Mouse (Mus musculus) lung, postnatal 0 days (tissue): ENCODE data around the gene Fnip1. TPM values are rescaled to one million over a fixed set of nuclear protein-coding genes. Genes with fewer than 3 reads are reported as not detected.
A peak's percentile ranks its signal among the peaks of the same experiment; 100 is the strongest.

ENCODE experiments used
- ATAC-seq: fragments of 200-750 bp; cut with Nextera tagmentation; 2 replicates; pipeline ENCODE4 v1.8.0; 2017; ENCODE audit warnings: moderate library complexity
- DNase-seq: peaks from one replicate; pipeline ENCODE4 v3.0.0-alpha.2; 2016; ENCODE audit warnings: low spot score
- H3K27ac ChIP-seq: fragments of 300-500 bp; sonication (generic); 2 replicates; pipeline ENCODE4 v1.5.1; 2014; ENCODE audit warnings: antibody characterized with exemption, mild to moderate bottlenecking, low read length, mixed read lengths
- H3K27me3 ChIP-seq: fragments of 300-500 bp; sonication (generic); replicated peaks from 2 replicates; pipeline ENCODE4 v1.6.1; 2014; ENCODE audit warnings: low read length, mixed read lengths; ENCODE audit not compliant: insufficient read depth
- H3K36me3 ChIP-seq: fragments of 300-500 bp; sonication (generic); 2 replicates; pipeline ENCODE4 v1.6.1; 2014; ENCODE audit warnings: low read length, mixed read lengths; ENCODE audit not compliant: insufficient read depth
- H3K4me1 ChIP-seq: fragments of 300-500 bp; sonication (generic); 2 replicates; pipeline ENCODE4 v1.6.1; 2014; ENCODE audit warnings: antibody characterized with exemption, low read depth, low read length, mixed read lengths; ENCODE audit not compliant: insufficient read depth
- H3K4me2 ChIP-seq: fragments of 300-500 bp; sonication (generic); replicated peaks from 2 replicates; pipeline ENCODE4 v1.6.1; 2014; ENCODE audit warnings: low read depth, mild to moderate bottlenecking, low read length, moderate library complexity, mixed read lengths
- H3K4me3 ChIP-seq: fragments of 300-500 bp; sonication (generic); 2 replicates; pipeline ENCODE4 v1.5.1; 2014; ENCODE audit warnings: low read depth, low read length
- H3K9ac ChIP-seq: fragments of 300-500 bp; sonication (generic); replicated peaks from 2 replicates; pipeline ENCODE4 v1.6.1; 2014; ENCODE audit warnings: low read depth, mild to moderate bottlenecking
- H3K9me3 ChIP-seq: fragments of 300-500 bp; sonication (generic); 2 replicates; pipeline ENCODE4 v1.6.1; 2016; ENCODE audit warnings: low read length, mixed read lengths
- CTCF ChIP-seq: IDR thresholded peaks from 2 replicates; pipeline ENCODE4 v1.5.1; 2016; ENCODE audit warnings: antibody characterized with exemption, mild to moderate bottlenecking
- EP300 ChIP-seq: IDR thresholded peaks from 2 replicates; pipeline ENCODE4 v1.6.1; 2016; ENCODE audit warnings: antibody characterized with exemption, mild to moderate bottlenecking, control low read depth
- WGBS: fragments of 180-500 bp; shearing (Covaris S2); extraction: QIAGEN DNeasy Blood & Tissue Kit; methylation state at CpG from one replicate; pipeline ENCODE4 v1.1.7; 2014; 5-methylcytosine and 5-hydroxymethylcytosine counted together
- polyA plus RNA-seq: library from polyadenylated mRNA; unstranded; fragments of >200 nt; fragmentation: Nextera tagmentation; extraction: Ambion mirVana; gene quantifications from 2 replicates; pipeline ENCODE4 v1.2.1, GENCODE M21; 2015

Fnip1 gene
- polyA plus RNA-seq, 1 experiment from 2014 or later = 8.2 TPM

- TF ChIP-seq EP300 (no peak), CTCF (no peak)
- H3K4me1 ChIP-seq = peaks cover 7% of the 10 kb centered on the region; the same call in 1 of the 2 replicates
- no peaks in the 10 kb centered on the region for H3K9me3 ChIP-seq
- H3K9ac ChIP-seq = no peak overlapping the region
- no peaks in the 10 kb centered on the region for H3K27me3 ChIP-seq
- H3K4me3 ChIP-seq = no peak overlapping the region
- ATAC-seq = no peak
- DNase-seq = no peak
- no peaks in the 10 kb centered on the region for H3K36me3 ChIP-seq
- no peak overlapping the region for H3K27ac ChIP-seq
- no peak overlapping the region for H3K4me2 ChIP-seq
Measured at GRCm38 (mm10) chr11:54540328-54540727, 102.3 kb downstream of the Fnip1 start.

DNA sequence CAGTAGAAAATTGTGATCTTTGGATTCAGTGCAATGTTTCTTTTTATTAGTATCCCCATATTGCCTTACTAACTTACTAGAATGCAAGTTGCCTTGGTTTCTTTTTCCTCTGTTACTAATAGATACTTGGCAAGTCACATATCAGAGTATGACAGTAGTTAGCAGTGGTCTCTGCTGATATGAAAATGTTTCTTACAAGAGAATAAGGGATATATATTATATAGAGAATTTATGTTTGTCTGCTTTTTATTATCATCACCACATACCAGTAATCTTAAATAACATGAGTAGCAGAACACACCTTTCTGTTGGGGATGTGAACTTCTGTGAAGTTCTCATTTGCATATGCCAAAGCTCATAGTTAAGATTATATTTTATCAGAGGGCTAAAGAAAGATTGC, 104.4 kb downstream of the Fnip1 start:
- no peak overlapping the region for H3K27ac ChIP-seq
- H3K4me1 ChIP-seq = peaks cover 7% of the 10 kb centered on the region; the same call in 1 of the 2 replicates
- no peaks in the 10 kb centered on the region for H3K9me3 ChIP-seq
- H3K4me3 ChIP-seq = no peak overlapping the region
- DNase-seq (no peak), ATAC-seq (no peak)
- TF ChIP-seq EP300 = no peak
- TF ChIP-seq CTCF = no peak
- H3K9ac ChIP-seq = no peak overlapping the region
- no peaks in the 10 kb centered on the region for H3K36me3 ChIP-seq
- no peaks in the 10 kb centered on the region for H3K27me3 ChIP-seq
- H3K4me2 ChIP-seq = no peak overlapping the region

GRCm38 (mm10) chr11:54554970-54555369, 117.0 kb downstream of the Fnip1 start:
- H3K27ac ChIP-seq = no peak overlapping the region
- no peaks in the 10 kb centered on the region for H3K27me3 ChIP-seq
- TF ChIP-seq EP300 = no peak
- no peak for TF ChIP-seq CTCF
- no peak overlapping the region for H3K4me2 ChIP-seq
- DNase-seq (no peak), ATAC-seq (no peak)
- no peak overlapping the region for H3K4me3 ChIP-seq
- H3K9ac ChIP-seq = no peak overlapping the region
- no peaks in the 10 kb centered on the region for H3K36me3 ChIP-seq
- no peaks in the 10 kb centered on the region for H3K4me1 ChIP-seq
- H3K9me3 ChIP-seq = no peaks in the 10 kb centered on the region
- whole genome bisulfite sequencing = 75% methylated on average over 2 of the region's 2 CpGs

GRCm38 (mm10) chr11:54562761-54563160, 124.8 kb downstream of the Fnip1 start:
- Histone ChIP-seq H3K9ac (no peak overlapping the region), H3K27me3 (no peaks in the 10 kb centered on the region), H3K4me1 (no peaks in the 10 kb centered on the region), H3K4me3 (no peak overlapping the region), H3K27ac (no peak overlapping the region), H3K4me2 (no peak overlapping the region), H3K9me3 (no peaks in the 10 kb centered on the region), H3K36me3 (no peaks in the 10 kb centered on the region)
- DNase-seq (peak; percentile 53), ATAC-seq (no peak)
- 76% methylated on average over 5 of the region's 5 CpGs for WGBS
- TF ChIP-seq EP300 = no peak
- TF ChIP-seq CTCF = peak; percentile 60

Other genes with a start within 250 kb of the Fnip1 start
- 14.7 and 16.9 TPM in 2 replicates for gene Csf2, start 188.5 kb upstream of the Fnip1 start, polyA plus RNA-seq
- not detected in 2 replicates for gene Il3, start 170.9 kb upstream of the Fnip1 start, polyA plus RNA-seq
- 0.12 and 0.14 TPM in 2 replicates for gene Acsl6, start 134.4 kb upstream of the Fnip1 start, polyA plus RNA-seq
- gene Meikin, start 67.5 kb upstream of the Fnip1 start, polyA plus RNA-seq = not detected in 2 replicates
- 28.3 and 30.1 TPM in 2 replicates for gene Rapgef6, start 84.6 kb downstream of the Fnip1 start, polyA plus RNA-seq